Mouse (Mus musculus) common myeloid progenitor, adult 5-6 weeks (primary cell): ENCODE data around the gene Veph1. TPM values are rescaled to one million over a fixed set of nuclear protein-coding genes. Genes with fewer than 3 reads are reported as not detected.

Experiments used
- ATAC-seq: replicated peaks from 2 replicates; pipeline ENCODE4 v1.8.0; 2016; ENCODE audit warnings: low read depth, mild to moderate bottlenecking, moderate TSS enrichment, inconsistent platforms; ENCODE audit not compliant: poor library complexity, severe bottlenecking
- total RNA-seq: library from RNA; stranded (forward); fragments of 200-1000, 187-1606 nt; gene quantifications from 2 replicates; pipeline ENCODE4 v1.2.3, GENCODE M21; 2017

Veph1 gene
- total RNA-seq, result not detected in 2 replicates

- peak; percentile 76 for ATAC-seq
Measured at GRCm38 (mm10) chr3:66296545-66296944, at the start of gene Veph1. Gene Veph1, minus strand, starts transcription at chr3:66296837.

- ATAC-seq, result no peak
Measured at GRCm38 (mm10) chr3:66340742-66341141, 44.1 kb upstream of the Veph1 start.

- no peak for ATAC-seq
Measured at GRCm38 (mm10) chr3:66332401-66332729, 35.7 kb upstream of the Veph1 start.

- ATAC-seq, result peak; percentile 94
Measured at GRCm38 (mm10) chr3:66331592-66332400, 35.2 kb upstream of the Veph1 start.

- ATAC-seq, result peak; percentile 62
Measured at GRCm38 (mm10) chr3:66330896-66331579, 34.4 kb upstream of the Veph1 start.

- no peak for ATAC-seq
Measured at GRCm38 (mm10) chr3:66325962-66326834, 29.6 kb upstream of the Veph1 start.

GRCm38 (mm10) chr3:66325486-66325951, 28.9 kb upstream of the Veph1 start:
- no peak for ATAC-seq

- ATAC-seq, result no peak
Measured at GRCm38 (mm10) chr3:66314793-66315715, 18.4 kb upstream of the Veph1 start.

- no peak for ATAC-seq
Measured at GRCm38 (mm10) chr3:66310586-66310985, 13.9 kb upstream of the Veph1 start.

- no peak for ATAC-seq
Measured at GRCm38 (mm10) chr3:66309531-66309930, 12.9 kb upstream of the Veph1 start.

- no peak for ATAC-seq
Measured at GRCm38 (mm10) chr3:66295236-66295635, 1.4 kb downstream of the Veph1 start.

- no peak for ATAC-seq
Measured at GRCm38 (mm10) chr3:66294729-66295128, 1.9 kb downstream of the Veph1 start.

- peak; percentile 45; the same call in 1 of the 2 replicates for ATAC-seq
Measured at GRCm38 (mm10) chr3:66292356-66292946, 4.2 kb downstream of the Veph1 start.

- ATAC-seq, result no peak
Measured at GRCm38 (mm10) chr3:66263270-66263669, 33.4 kb downstream of the Veph1 start.

GRCm38 (mm10) chr3:66262319-66262718, 34.3 kb downstream of the Veph1 start:
- ATAC-seq, result no peak

GRCm38 (mm10) chr3:66254504-66255105, 42.0 kb downstream of the Veph1 start:
- no peak for ATAC-seq

- ATAC-seq, result no peak
Measured at GRCm38 (mm10) chr3:66251842-66252241, 44.8 kb downstream of the Veph1 start.

- no peak for ATAC-seq
Measured at GRCm38 (mm10) chr3:66240476-66240875, 56.2 kb downstream of the Veph1 start.
